Mouse (Mus musculus) c-Kit-positive CD71-positive TER-119-negative erythroid progenitor cells, embryonic 14.5 days (primary cell): Measurements from ENCODE around the gene Stard3nl.

Experiments
- DNase-seq: peaks from one replicate; pipeline ENCODE4 v3.0.0-alpha.2; 2013; ENCODE audit warnings: low read depth

Stard3nl gene

GRCm38 (mm10) chr13:19395688-19396354, at the start of gene Stard3nl:
Stard3nl (minus strand) TSS chr13:19395795.
- peak; percentile 94 for DNase-seq

- no peak for DNase-seq
These were observed 42.4 kb upstream of the Stard3nl start for GRCm38 (mm10) chr13:19438040-19438439.

GRCm38 (mm10) chr13:19429812-19430370, 34.3 kb upstream of the Stard3nl start:
- no peak for DNase-seq

- DNase-seq: no peak
These were observed 32.5 kb upstream of the Stard3nl start for GRCm38 (mm10) chr13:19428076-19428475.

- DNase-seq: no peak
These were observed 29.0 kb upstream of the Stard3nl start for GRCm38 (mm10) chr13:19424563-19424962.

GRCm38 (mm10) chr13:19422521-19422920, 26.9 kb upstream of the Stard3nl start:
- DNase-seq: no peak

GRCm38 (mm10) chr13:19417885-19418521, 22.4 kb upstream of the Stard3nl start:
- no peak for DNase-seq

GRCm38 (mm10) chr13:19415894-19416531, 20.4 kb upstream of the Stard3nl start:
- DNase-seq: no peak

- DNase-seq: no peak
These were observed 19.7 kb upstream of the Stard3nl start for GRCm38 (mm10) chr13:19415337-19415736.

- DNase-seq: no peak
These were observed 16.8 kb upstream of the Stard3nl start for GRCm38 (mm10) chr13:19412334-19412939.

- DNase-seq: no peak
These were observed 16.3 kb upstream of the Stard3nl start for GRCm38 (mm10) chr13:19411886-19412285.

- DNase-seq: no peak
These were observed 15.1 kb upstream of the Stard3nl start for GRCm38 (mm10) chr13:19410694-19411093.

- DNase-seq: no peak
These were observed 12.4 kb upstream of the Stard3nl start for GRCm38 (mm10) chr13:19407953-19408352.

GRCm38 (mm10) chr13:19404623-19405022, 9.0 kb upstream of the Stard3nl start:
- DNase-seq: no peak

GRCm38 (mm10) chr13:19394798-19395687, 552 bp downstream of the Stard3nl start:
- no peak for DNase-seq

- DNase-seq: no peak
These were observed 1.4 kb downstream of the Stard3nl start for GRCm38 (mm10) chr13:19394171-19394570.

GRCm38 (mm10) chr13:19393731-19394130, 1.9 kb downstream of the Stard3nl start:
- no peak for DNase-seq

GRCm38 (mm10) chr13:19391608-19392007, 4.0 kb downstream of the Stard3nl start:
- no peak for DNase-seq

GRCm38 (mm10) chr13:19390296-19390695, 5.3 kb downstream of the Stard3nl start:
- DNase-seq: no peak

- no peak for DNase-seq
These were observed 5.7 kb downstream of the Stard3nl start for GRCm38 (mm10) chr13:19389896-19390295.

GRCm38 (mm10) chr13:19389434-19389833, 6.2 kb downstream of the Stard3nl start:
- no peak for DNase-seq
